Mouse (Mus musculus) embryonic facial prominence, embryonic 10.5 days (tissue): ENCODE data around the gene Unc45a. TPM values are rescaled to one million over a fixed set of nuclear protein-coding genes. Genes with fewer than 3 reads are reported as not detected.
A peak's percentile ranks its signal among the peaks of the same experiment; 100 is the strongest.

Source experiments
- DNase-seq: peaks from one replicate; pipeline ENCODE4 v3.0.0-alpha.2; 2017; ENCODE audit warnings: low spot score
- H3K27ac ChIP-seq: fragments of 300-500 bp; sonication (generic); replicated peaks from 2 replicates; pipeline ENCODE4 v1.5.1; 2016; ENCODE audit warnings: mild to moderate bottlenecking
- H3K27me3 ChIP-seq: fragments of 300-500 bp; sonication (generic); replicated peaks from 2 replicates; pipeline ENCODE4 v1.6.1; 2016; ENCODE audit warnings: low read depth, mild to moderate bottlenecking; ENCODE audit not compliant: poor library complexity, severe bottlenecking
- H3K36me3 ChIP-seq: fragments of 300-500 bp; sonication (generic); replicated peaks from 2 replicates; pipeline ENCODE4 v1.6.1; 2016; ENCODE audit warnings: mild to moderate bottlenecking, moderate library complexity
- H3K4me1 ChIP-seq: fragments of 300-500 bp; sonication (generic); 2 replicates; pipeline ENCODE4 v1.6.1; 2016
- H3K4me3 ChIP-seq: fragments of 300-500 bp; sonication (generic); 2 replicates; pipeline ENCODE4 v1.5.1; 2016; ENCODE audit warnings: mild to moderate bottlenecking, moderate library complexity
- H3K9me3 ChIP-seq: fragments of 300-500 bp; sonication (generic); 2 replicates; pipeline ENCODE4 v1.6.1; 2016; ENCODE audit warnings: mild to moderate bottlenecking
- WGBS: fragments of 180-500 bp; shearing (Covaris S2); methylation state at CpG from one replicate; pipeline ENCODE4 v1.1.7; 2016; 5-methylcytosine and 5-hydroxymethylcytosine counted together
- polyA plus RNA-seq: library from polyadenylated mRNA; unstranded; fragments of >200 nt; fragmentation: Nextera tagmentation; extraction: Ambion mirVana; gene quantifications from 2 replicates; pipeline ENCODE4 v1.2.1, GENCODE M21; 2016

The Unc45a gene
- polyA plus RNA-seq, 1 experiment from 2014 or later, result 51.3 TPM

DNA sequence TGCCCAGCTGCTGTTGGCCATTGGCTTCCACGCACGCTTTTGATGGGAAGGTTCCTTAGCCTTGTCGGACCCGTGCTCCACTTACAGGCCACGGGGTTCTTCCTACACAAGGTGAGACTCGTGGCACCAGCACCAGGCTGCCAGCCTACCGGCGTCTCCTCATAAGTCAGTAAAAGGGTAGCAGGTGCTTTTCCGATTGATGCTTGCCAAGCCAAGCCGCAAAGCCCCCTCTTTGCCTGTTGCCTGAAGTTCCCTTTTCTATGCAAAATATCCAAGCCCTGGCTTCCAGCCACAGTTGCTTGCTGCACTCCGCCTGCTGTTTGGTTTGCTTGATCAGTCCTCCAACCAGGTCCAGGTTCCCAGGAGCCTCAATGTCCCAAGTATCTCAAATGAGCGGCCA, 33.0 kb upstream of the Unc45a start:
- H3K4me3 ChIP-seq, result no peak overlapping the region
- peaks cover 8% of the 10 kb centered on the region for H3K36me3 ChIP-seq
- H3K4me1 ChIP-seq, result peaks cover 25% of the 10 kb centered on the region
- DNase-seq, result no peak
- peaks cover 12% of the 10 kb centered on the region; the same call in 1 of the 2 replicates for H3K27me3 ChIP-seq
- no peaks in the 10 kb centered on the region for H3K9me3 ChIP-seq
- no peak overlapping the region for H3K27ac ChIP-seq
- WGBS, result 86% methylated on average over 12 of the region's 12 CpGs

DNA sequence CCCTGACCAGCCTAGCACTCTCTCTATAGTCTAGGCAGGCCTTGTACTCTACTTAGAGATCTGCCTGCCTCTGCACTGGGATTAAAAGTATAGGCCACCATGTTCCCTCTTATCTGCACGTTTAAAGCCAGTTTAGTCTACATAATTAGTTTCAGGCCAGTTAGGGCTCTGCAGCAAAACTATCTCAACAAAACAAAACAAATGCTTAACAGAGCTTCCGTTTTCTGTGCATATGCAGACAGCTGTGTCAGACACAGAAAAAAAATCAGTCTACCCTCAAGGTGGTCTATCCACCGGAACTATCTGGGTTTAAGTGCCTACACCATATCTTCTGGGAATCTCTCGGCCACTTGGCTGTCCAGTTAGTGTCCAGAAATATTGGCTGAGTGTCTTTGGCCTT, 32.5 kb upstream of the Unc45a start:
- Histone ChIP-seq H3K27ac (no peak overlapping the region), H3K4me3 (no peak overlapping the region), H3K27me3 (peaks cover 12% of the 10 kb centered on the region; the same call in 1 of the 2 replicates), H3K9me3 (no peaks in the 10 kb centered on the region), H3K36me3 (peaks cover 9% of the 10 kb centered on the region), H3K4me1 (peaks cover 28% of the 10 kb centered on the region)
- WGBS, result 79% methylated on average over 4 of the region's 4 CpGs
- no peak for DNase-seq

DNA sequence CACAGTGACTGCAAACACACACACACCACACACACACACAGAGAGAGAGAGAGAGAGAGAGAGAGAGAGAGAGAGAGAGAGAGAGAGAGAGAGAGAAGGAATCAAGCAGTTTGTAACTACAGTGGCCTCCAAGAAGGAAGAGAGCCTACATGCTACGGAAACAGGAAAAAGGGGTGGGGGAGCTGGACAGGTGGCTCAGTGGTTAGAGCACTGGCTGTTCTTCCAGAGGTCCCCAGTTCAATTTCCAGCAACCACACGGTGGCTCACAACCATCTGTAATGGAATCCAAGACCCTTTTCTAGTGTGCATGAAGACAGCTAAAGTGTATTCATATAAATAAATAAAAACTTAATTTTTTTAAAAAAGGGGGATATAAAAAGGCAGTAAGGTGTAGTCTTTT, 31.9 kb upstream of the Unc45a start:
- DNase-seq, result no peak
- WGBS, result 62% methylated on average over 2 of the region's 2 CpGs
- Histone ChIP-seq H3K27ac (no peak overlapping the region), H3K27me3 (peaks cover 12% of the 10 kb centered on the region; the same call in 1 of the 2 replicates), H3K9me3 (no peaks in the 10 kb centered on the region), H3K36me3 (peaks cover 16% of the 10 kb centered on the region), H3K4me1 (peaks cover 29% of the 10 kb centered on the region), H3K4me3 (no peak overlapping the region)

DNA sequence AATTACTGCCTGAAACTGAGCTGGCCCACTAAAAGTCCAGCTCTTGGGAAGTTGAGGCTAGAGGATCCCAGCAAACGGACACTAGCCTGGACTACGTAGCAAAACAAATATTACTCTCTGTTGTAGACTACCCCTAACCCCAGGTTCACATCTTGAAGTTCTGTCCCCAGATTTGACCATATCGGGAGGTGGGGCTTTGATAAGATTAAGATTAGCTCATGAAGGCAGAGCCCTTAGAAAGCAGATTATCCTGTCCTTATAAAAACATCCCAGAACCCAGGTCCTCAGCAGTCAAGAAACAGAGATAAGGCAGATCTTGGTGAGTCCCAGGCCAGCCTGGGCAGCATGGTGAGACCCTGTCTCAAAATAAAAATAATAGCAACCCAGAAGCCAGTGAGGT, 31.4 kb upstream of the Unc45a start:
- H3K4me1 ChIP-seq, result peaks cover 29% of the 10 kb centered on the region
- H3K27me3 ChIP-seq, result peaks cover 12% of the 10 kb centered on the region; the same call in 1 of the 2 replicates
- H3K9me3 ChIP-seq, result no peaks in the 10 kb centered on the region
- H3K27ac ChIP-seq, result no peak overlapping the region
- peaks cover 21% of the 10 kb centered on the region for H3K36me3 ChIP-seq
- DNase-seq, result no peak
- 82% methylated on average over 3 of the region's 3 CpGs for WGBS
- no peak overlapping the region for H3K4me3 ChIP-seq

DNA sequence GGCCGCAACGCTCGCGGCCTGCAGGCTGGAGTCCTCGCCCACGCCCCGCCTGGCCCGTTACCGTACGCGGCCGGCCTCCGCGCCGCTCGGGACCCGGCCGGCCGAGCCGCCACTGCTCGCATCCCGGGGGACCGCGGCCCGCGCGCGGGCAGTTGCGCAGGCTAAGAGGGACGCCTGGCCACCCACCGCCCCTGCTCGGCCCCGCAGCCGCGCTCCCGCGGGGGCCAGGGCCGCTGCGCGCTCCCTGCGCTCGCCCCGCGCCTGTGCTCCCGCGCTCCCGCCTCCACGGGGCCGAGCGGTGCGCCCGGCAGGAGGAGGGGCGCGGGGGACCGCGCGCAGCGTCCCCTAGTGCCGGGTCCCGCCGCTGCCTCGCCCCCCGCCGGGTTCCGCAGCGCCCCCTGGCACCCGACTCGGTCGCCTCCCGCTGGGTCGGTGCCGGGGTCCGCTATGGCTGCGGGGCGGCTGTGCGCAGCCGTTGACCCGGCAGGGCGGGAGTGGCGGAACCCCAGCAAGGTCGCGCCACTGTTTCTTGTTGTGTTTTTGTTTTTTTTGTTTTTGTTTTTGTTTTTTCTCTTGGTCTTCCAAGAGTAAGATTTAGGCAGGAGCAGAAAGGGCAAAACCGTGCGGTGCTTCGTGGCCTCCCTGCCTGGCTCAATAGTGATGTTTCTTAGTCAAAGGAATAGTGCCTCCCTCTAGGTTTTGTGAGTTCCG, 30.4 kb upstream of the Unc45a start, which contains the start of gene Man2a2:
Man2a2 (minus strand) TSS at position 335 of the 711 bp plus-strand sequence.
- Histone ChIP-seq H3K4me3 (peak within 1 kb of the TSS; percentile 98), H3K27ac (peak within 1 kb of the TSS; percentile 95), H3K4me1 (peaks cover 29% of the 10 kb centered on the region), H3K9me3 (no peaks in the 10 kb centered on the region), H3K36me3 (peaks cover 30% of the 10 kb centered on the region), H3K27me3 (peaks cover 12% of the 10 kb centered on the region; the same call in 1 of the 2 replicates)
- under 1% methylated on average over 86 of the region's 86 CpGs for WGBS
- DNase-seq, result peak; percentile 88

DNA sequence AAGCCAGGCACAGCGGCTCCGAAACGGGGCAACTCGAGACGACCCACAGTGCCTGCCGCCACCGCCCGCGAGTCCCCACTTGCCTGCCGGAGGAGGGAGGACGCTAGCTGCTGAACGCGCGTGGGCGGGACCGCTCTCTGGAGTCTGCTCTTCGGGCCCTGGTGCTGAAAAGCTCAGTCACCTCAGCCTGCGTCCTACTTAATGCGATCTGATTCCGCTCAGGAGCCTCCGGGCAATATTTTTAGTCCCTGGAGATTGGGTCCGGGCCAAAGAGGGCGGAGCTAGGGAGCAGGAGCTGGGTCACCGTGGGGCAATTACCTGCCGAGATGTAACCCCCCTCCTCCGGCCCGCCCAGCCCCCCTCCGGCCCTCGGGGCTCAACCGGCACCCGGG, 29.8 kb upstream of the Unc45a start:
- Histone ChIP-seq H3K4me3 (peak overlapping the region; percentile 98), H3K36me3 (peaks cover 36% of the 10 kb centered on the region), H3K27ac (peak overlapping the region; percentile 95), H3K4me1 (peaks cover 26% of the 10 kb centered on the region), H3K27me3 (peaks cover 12% of the 10 kb centered on the region; the same call in 1 of the 2 replicates), H3K9me3 (no peaks in the 10 kb centered on the region)
- WGBS, result under 1% methylated on average over 31 of the region's 31 CpGs
- peak; percentile 77 for DNase-seq

DNA sequence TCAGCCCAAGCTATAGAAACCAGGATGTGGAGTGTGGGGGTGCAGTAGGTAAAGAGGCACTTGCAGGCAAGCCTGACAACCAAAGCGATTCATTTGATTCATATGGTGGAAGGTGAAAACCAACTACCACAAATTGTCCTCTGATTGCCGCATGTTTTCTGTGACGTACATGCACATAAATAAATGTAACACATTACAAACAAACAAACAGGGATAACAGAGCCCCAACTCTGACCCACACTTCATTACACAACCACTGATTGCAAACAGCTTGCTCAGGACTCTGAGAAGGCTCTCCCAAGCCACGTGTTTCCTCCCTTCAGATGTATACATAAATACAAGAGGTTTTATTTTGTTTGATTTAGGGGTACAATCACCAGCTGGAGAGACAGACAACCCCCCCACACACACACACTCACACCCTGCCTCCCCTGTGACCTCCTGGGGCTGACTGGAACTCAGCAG, 29.2 kb upstream of the Unc45a start:
- 51% methylated on average over 4 of the region's 4 CpGs for WGBS
- peaks cover 24% of the 10 kb centered on the region for H3K4me1 ChIP-seq
- H3K4me3 ChIP-seq, result peak overlapping the region; percentile 98
- no peaks in the 10 kb centered on the region for H3K9me3 ChIP-seq
- H3K27me3 ChIP-seq, result peaks cover 12% of the 10 kb centered on the region; the same call in 1 of the 2 replicates
- no peak for DNase-seq
- peak overlapping the region; percentile 95 for H3K27ac ChIP-seq
- peaks cover 40% of the 10 kb centered on the region for H3K36me3 ChIP-seq

DNA sequence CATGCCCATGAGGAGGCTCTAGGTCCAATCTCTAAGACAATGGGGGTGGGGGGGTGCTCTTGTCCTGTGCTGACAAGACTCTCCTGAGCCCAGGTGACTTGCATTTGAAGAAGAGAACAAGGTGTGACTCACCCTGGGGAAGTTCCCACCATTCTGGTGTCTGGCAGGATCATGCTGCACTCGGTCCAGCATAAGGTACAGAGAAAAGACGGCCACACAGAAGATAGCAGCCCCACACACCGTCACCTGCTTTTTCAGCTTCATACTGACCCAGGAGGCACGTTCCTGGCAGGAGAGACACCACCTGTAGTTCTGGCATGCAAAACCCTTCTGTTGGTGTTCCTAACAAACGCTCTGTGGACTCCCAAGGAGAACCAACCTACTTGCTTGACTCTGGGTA, 28.7 kb upstream of the Unc45a start:
- peaks cover 24% of the 10 kb centered on the region for H3K4me1 ChIP-seq
- no peak for DNase-seq
- peaks cover 12% of the 10 kb centered on the region; the same call in 1 of the 2 replicates for H3K27me3 ChIP-seq
- 73% methylated on average over 5 of the region's 5 CpGs for WGBS
- H3K36me3 ChIP-seq, result peaks cover 46% of the 10 kb centered on the region
- no peak overlapping the region for H3K27ac ChIP-seq
- H3K9me3 ChIP-seq, result no peaks in the 10 kb centered on the region
- peak overlapping the region; percentile 98 for H3K4me3 ChIP-seq

DNA sequence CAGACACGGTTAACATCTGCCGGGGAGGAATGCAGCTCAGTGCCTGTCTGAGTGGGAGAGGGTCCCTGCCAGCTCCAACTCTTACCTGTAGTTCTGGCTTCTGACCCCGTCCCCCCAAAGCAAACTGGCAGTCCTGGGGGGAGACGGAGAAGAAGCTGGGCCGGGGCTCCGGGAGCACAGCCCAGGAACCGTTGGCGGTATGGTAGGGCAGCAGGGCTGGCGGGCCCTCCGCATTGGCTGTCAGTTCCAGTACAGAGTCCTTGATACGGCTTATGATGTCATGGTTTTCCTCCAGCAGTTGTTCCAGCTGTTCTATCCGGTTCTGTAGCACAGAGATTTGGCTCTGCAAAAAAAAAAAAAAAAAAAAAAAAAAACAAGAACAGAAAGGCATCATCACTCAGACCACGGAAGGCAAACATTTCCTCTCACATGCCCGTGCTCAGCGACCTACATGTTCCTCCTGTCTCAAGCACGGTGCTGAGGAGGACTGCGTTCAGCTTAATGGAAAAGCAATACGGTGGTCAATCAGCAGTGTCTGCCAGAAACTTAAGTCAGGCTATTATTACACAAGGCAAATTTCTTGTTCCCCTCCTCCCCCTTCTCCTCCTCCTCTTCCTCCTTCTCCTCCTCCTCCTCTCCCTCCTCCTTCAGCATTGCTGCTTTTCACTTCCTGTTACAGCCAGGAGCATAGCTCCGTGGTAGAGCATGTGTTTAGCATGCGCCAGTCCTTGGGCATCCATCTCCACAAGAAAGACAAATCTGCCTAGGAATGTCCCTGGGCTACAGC, 28.0 kb upstream of the Unc45a start:
- peak overlapping the region; percentile 5; the same call in 1 of the 2 replicates for H3K4me3 ChIP-seq
- H3K9me3 ChIP-seq, result no peaks in the 10 kb centered on the region
- no peak for DNase-seq
- H3K36me3 ChIP-seq, result peaks cover 52% of the 10 kb centered on the region
- H3K27me3 ChIP-seq, result peaks cover 9% of the 10 kb centered on the region; the same call in 1 of the 2 replicates
- WGBS, result 86% methylated on average over 20 of the region's 20 CpGs
- H3K4me1 ChIP-seq, result peaks cover 24% of the 10 kb centered on the region
- H3K27ac ChIP-seq, result no peak overlapping the region

DNA sequence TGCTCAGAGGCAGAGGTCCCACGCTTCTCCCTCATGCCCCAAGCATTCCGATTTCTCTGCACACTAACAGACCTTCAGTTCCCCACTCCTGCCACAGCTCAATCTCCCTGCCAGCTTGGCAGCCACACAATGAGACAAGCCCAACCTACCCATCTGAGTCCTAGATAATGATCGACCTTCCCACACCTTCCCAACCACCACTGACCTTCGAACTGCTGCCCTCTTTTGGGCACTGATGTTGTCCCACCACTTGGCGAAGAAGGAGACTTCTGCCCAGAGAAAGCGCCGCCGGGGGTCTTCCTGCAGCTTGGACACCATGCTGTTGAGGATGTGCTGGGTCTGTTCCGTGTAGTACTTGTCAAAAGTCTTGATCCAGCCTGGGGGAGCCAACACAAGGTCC, 27.2 kb upstream of the Unc45a start:
- peaks cover 60% of the 10 kb centered on the region for H3K36me3 ChIP-seq
- DNase-seq, result no peak
- WGBS, result 91% methylated on average over 9 of the region's 9 CpGs
- H3K4me1 ChIP-seq, result peaks cover 24% of the 10 kb centered on the region
- 0 out of 2 replicates have a peak, but pooled peaks cover 7% of the 10 kb centered on the region for H3K27me3 ChIP-seq
- no peak overlapping the region for H3K27ac ChIP-seq
- H3K4me3 ChIP-seq, result no peak overlapping the region
- H3K9me3 ChIP-seq, result no peaks in the 10 kb centered on the region

DNA sequence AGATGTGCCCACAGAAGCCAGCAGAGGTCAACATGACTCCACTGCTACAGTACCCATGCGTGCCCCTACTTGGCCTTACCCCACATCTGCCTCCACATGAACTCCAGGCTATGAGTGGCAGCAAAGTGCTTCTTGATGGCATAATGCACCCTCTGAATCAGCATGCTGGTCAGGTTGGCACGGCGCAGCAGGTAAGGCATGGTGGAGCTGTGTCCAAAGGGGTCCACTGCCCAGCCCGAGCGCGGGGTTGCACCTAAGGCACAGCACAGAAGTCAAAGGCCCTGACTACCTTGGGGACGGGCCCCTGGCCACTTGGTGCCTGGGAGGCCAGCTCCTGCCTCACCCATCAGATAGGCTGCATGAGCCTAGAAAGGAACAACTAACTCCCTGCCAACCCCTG, 26.4 kb upstream of the Unc45a start:
- Histone ChIP-seq H3K27ac (no peak overlapping the region), H3K36me3 (peaks cover 68% of the 10 kb centered on the region), H3K4me1 (peaks cover 24% of the 10 kb centered on the region), H3K9me3 (no peaks in the 10 kb centered on the region), H3K27me3 (0 out of 2 replicates have a peak, but pooled peaks cover 3% of the 10 kb centered on the region), H3K4me3 (no peak overlapping the region)
- 94% methylated on average over 7 of the region's 7 CpGs for WGBS
- no peak for DNase-seq

DNA sequence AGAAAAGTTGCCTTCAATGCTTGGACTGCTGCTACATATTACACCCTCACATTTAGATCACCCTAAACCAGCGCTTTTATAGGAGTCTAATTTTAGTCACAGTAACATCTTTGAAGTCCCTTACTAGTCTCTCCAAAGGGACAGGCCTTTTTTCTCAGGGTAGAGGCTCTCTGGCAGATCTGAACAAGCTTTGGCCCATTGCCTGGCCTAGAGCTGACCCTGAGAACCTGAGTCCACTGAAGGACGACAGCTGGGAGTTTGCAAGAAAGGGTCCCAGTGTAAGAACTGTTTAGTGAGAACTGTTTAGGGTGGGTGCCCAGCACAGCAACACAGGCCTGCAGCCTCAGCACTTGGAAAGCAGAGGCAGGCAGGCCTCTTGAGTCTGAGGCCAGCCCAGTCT, 25.0 kb upstream of the Unc45a start:
- 88% methylated on average over 2 of the region's 2 CpGs for WGBS
- Histone ChIP-seq H3K27me3 (no peaks in the 10 kb centered on the region), H3K27ac (no peak overlapping the region), H3K4me1 (peaks cover 22% of the 10 kb centered on the region), H3K4me3 (no peak overlapping the region), H3K9me3 (no peaks in the 10 kb centered on the region), H3K36me3 (peaks cover 83% of the 10 kb centered on the region)
- no peak for DNase-seq
